Comparison of ENCODE assay signal across 11 mouse cellular contexts in the genomic region with DNA sequence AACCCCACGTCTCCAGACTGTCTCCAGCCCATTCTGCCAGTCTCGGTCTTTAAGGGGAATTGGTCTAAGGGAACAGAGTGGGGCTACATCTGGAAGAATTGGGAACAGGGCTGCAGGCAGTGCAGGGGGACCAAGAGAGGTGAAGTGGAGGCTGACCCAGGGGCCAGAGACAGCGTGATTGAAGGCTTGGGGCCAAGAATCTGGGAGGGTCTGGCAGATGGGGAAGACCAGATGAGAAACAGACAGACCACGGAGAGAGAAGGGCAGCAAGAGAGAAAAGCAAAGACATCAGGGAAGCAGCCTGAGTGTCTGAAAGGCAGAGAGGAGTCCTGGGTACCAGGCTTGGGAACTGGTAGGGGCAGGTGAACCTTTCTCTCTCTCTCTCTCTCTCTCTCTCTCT. TPM values are rescaled to one million over a fixed set of nuclear protein-coding genes. Genes with fewer than 3 reads are reported as not detected.
A peak's percentile ranks its signal among the peaks of the same experiment; 100 is the strongest.
DNase-seq lines count a peak whose midpoint lies in the region; ATAC-seq and TF ChIP-seq lines count a peak whose summit lies in the region.
"Had no signal": no experiment of that assay in that cellular context is flagged by ENCODE, and none has a peak within 500 bp of the region (broad histone marks: within the 10 kb centered on the region; RNA-seq: fewer than 3 reads in every experiment).

No protein-coding gene starts in this region.

- intact Hi-C loops in heart, postnatal 36 days (cut with DNase I) = loop anchor here (5.0 to 10.0 kb wide), 3 partner anchors 113 to 575 kb away; no protein-coding TSS in a partner anchor
- intact Hi-C loops in left cerebral cortex, postnatal 14 days (cut with DNase I) = loop anchor here (5.0 kb wide), 2 partner anchors 113 to 413 kb away; no protein-coding TSS in a partner anchor

- H3K4me1 ChIP-seq in heart, embryonic 16.5 days (ENCODE audit: control insufficient read depth, insufficient read depth, low read length) = peaks cover 3% of the 10 kb centered on the region
- H3K4me1 ChIP-seq in embryonic facial prominence, embryonic 13.5 days = peaks cover 16% of the 10 kb centered on the region
- H3K4me1 ChIP-seq in hindbrain, embryonic 15.5 days (replicated peaks) = peaks cover 30% of the 10 kb centered on the region
- peaks cover 13% of the 10 kb centered on the region for H3K4me1 ChIP-seq in midbrain, embryonic 14.5 days (ENCODE audit: control insufficient read depth, insufficient read depth, low read length)
- no peaks in the 10 kb centered on the region for H3K4me1 ChIP-seq in kidney, adult 2 months (ENCODE audit: control insufficient read depth, insufficient read depth, low read length)

- peaks cover 27% of the 10 kb centered on the region for H3K36me3 ChIP-seq in heart, embryonic 16.5 days (ENCODE audit: control insufficient read depth, insufficient read depth)
- peaks cover 69% of the 10 kb centered on the region for H3K36me3 ChIP-seq in embryonic facial prominence, embryonic 13.5 days
- H3K36me3 ChIP-seq in hindbrain, embryonic 15.5 days = peaks cover 37% of the 10 kb centered on the region
- peaks cover 70% of the 10 kb centered on the region for H3K36me3 ChIP-seq in midbrain, embryonic 14.5 days (ENCODE audit: control insufficient read depth, insufficient read depth, low read length)
- peaks cover 8% of the 10 kb centered on the region for H3K36me3 ChIP-seq in kidney, adult 2 months (ENCODE audit: control insufficient read depth, insufficient read depth, low read length)

- no peaks in the 10 kb centered on the region for H3K9me3 ChIP-seq in heart, embryonic 16.5 days (replicated peaks; ENCODE audit: control insufficient read depth, low read length)
- no peaks in the 10 kb centered on the region for H3K9me3 ChIP-seq in embryonic facial prominence, embryonic 13.5 days
- no peaks in the 10 kb centered on the region for H3K9me3 ChIP-seq in hindbrain, embryonic 15.5 days
- no peaks in the 10 kb centered on the region for H3K9me3 ChIP-seq in midbrain, embryonic 14.5 days (ENCODE audit: control insufficient read depth, low read length)

- WGBS in heart, embryonic 16.5 days = 46% methylated on average over 4 of the region's 4 CpGs
- WGBS in embryonic facial prominence, embryonic 13.5 days = 20% methylated on average over 4 of the region's 4 CpGs
- 19% methylated on average over 4 of the region's 4 CpGs for WGBS in hindbrain, embryonic 15.5 days
- WGBS in midbrain, embryonic 14.5 days = 13% methylated on average over 4 of the region's 4 CpGs
- WGBS in kidney, adult 2 months = 70% methylated on average over 4 of the region's 4 CpGs

- no peak overlapping the region for H3K27ac ChIP-seq in heart, embryonic 16.5 days (ENCODE audit: low read length)
- no peak overlapping the region for H3K27ac ChIP-seq in embryonic facial prominence, embryonic 13.5 days
- no peak overlapping the region; the same call in 1 of the 2 replicates for H3K27ac ChIP-seq in hindbrain, embryonic 15.5 days (replicated peaks)
- H3K27ac ChIP-seq in midbrain, embryonic 14.5 days (replicated peaks; ENCODE audit: low read depth, low read length) = no peak overlapping the region
- no peak overlapping the region for H3K27ac ChIP-seq in kidney, adult 2 months (ENCODE audit: insufficient read depth, low read depth, low read length)
- H3K27ac ChIP-seq: gastrocnemius, adult 2 months had no signal

- H3K4me2 ChIP-seq in heart, embryonic 16.5 days (ENCODE audit: low read depth, low read length) = peak overlapping the region; percentile 1; the same call in 1 of the 2 replicates
- H3K4me2 ChIP-seq in embryonic facial prominence, embryonic 13.5 days = peak overlapping the region; percentile 73
- H3K4me2 ChIP-seq in hindbrain, embryonic 15.5 days = peak overlapping the region; percentile 97
- H3K4me2 ChIP-seq in midbrain, embryonic 14.5 days (ENCODE audit: low read length) = peak overlapping the region; percentile 93

- no peak overlapping the region for H3K9ac ChIP-seq in heart, embryonic 16.5 days (ENCODE audit: low read length)
- peak overlapping the region; percentile 90 for H3K9ac ChIP-seq in embryonic facial prominence, embryonic 13.5 days
- peak overlapping the region; percentile 53 for H3K9ac ChIP-seq in hindbrain, embryonic 15.5 days
- H3K9ac ChIP-seq in midbrain, embryonic 14.5 days (replicated peaks; ENCODE audit: low read length) = peak overlapping the region; percentile 56

- no peak for TF ChIP-seq CTCF in kidney, adult 2 months (conservative IDR thresholded peaks at IDR 0.05; ENCODE audit: insufficient read depth, insufficient read length, low read depth, low read length)

- H3K27me3 ChIP-seq in heart, embryonic 16.5 days (ENCODE audit: control insufficient read depth, insufficient read depth, low read length) = 0 out of 2 replicates have a peak, but pooled peaks cover 2% of the 10 kb centered on the region
- H3K27me3 ChIP-seq in embryonic facial prominence, embryonic 13.5 days = no peaks in the 10 kb centered on the region
- H3K27me3 ChIP-seq in hindbrain, embryonic 15.5 days = no peaks in the 10 kb centered on the region
- H3K27me3 ChIP-seq in midbrain, embryonic 14.5 days (ENCODE audit: control insufficient read depth, insufficient read depth, low read length) = no peaks in the 10 kb centered on the region
- H3K27me3 ChIP-seq in kidney, adult 2 months (replicated peaks; ENCODE audit: control insufficient read depth, insufficient read depth, low read length) = no peaks in the 10 kb centered on the region

- no peak for DNase-seq in heart, postnatal 36 days
- no peak for DNase-seq in midbrain, embryonic 14.5 days
- no peak for DNase-seq in layer of hippocampus, adult 11-12 months (ENCODE audit: low spot score)
- no peak for DNase-seq in left cerebral cortex, postnatal 14 days (ENCODE audit: low spot score in 2 of 2)
- DNase-seq in kidney, adult 2 months = no peak
- DNase-seq: cerebellum, adult 11 months; gastrocnemius, adult 2 months had no signal

- TF ChIP-seq POLR2A in kidney, adult 2 months (IDR thresholded peaks at IDR 0.05; ENCODE audit: low read depth, low read length) = no peak

- no peak overlapping the region for H3K4me3 ChIP-seq in heart, embryonic 16.5 days (ENCODE audit: low read length)
- peak overlapping the region; percentile 75 for H3K4me3 ChIP-seq in embryonic facial prominence, embryonic 13.5 days
- H3K4me3 ChIP-seq in hindbrain, embryonic 15.5 days = peak overlapping the region; percentile 86
- H3K4me3 ChIP-seq in midbrain, embryonic 14.5 days (replicated peaks; ENCODE audit: low read depth, low read length) = peak overlapping the region; percentile 80
- H3K4me3 ChIP-seq in kidney, adult 2 months (ENCODE audit: insufficient read depth, low read depth, low read length) = no peak overlapping the region

- no peak for ATAC-seq in heart, embryonic 16.5 days (replicated peaks; ENCODE audit: extremely low read depth, insufficient read depth, low FRiP score)
- no peak for ATAC-seq in embryonic facial prominence, embryonic 13.5 days (ENCODE audit: insufficient number of reproducible peaks, insufficient read depth, low FRiP score, low TSS enrichment, low read depth)
- no peak for ATAC-seq in hindbrain, embryonic 15.5 days (ENCODE audit: low FRiP score, low read depth)
- ATAC-seq in midbrain, embryonic 14.5 days (ENCODE audit: low FRiP score, low TSS enrichment) = no peak

RNA-seq across cellular contexts. Expression of a gene that starts 0.6 kb away (rescaled TPM):
- polyA plus RNA-seq in heart, embryonic 16.5 days (2015; fragmentation: Nextera tagmentation; extraction: Ambion mirVana) = not detected in 2 replicates
- total RNA-seq in heart, postnatal 36 days (2021) = not detected
- polyA plus RNA-seq in embryonic facial prominence, embryonic 13.5 days (2015; fragmentation: Nextera tagmentation; extraction: Ambion mirVana) = not detected in 2 replicates
- not detected in 2 replicates for polyA plus RNA-seq in hindbrain, embryonic 15.5 days (2015; fragmentation: Nextera tagmentation; extraction: Ambion mirVana)
- not detected in 2 replicates for polyA plus RNA-seq in midbrain, embryonic 14.5 days (2014; fragmentation: Nextera tagmentation; extraction: Ambion mirVana)
- total RNA-seq in left cerebral cortex, postnatal 14 days (2021) = not detected
- not detected in 2 replicates for polyA plus RNA-seq in kidney, adult 2 months (2012; rRNA removed)
- total RNA-seq: gastrocnemius, adult 2 months; left cerebral cortex, postnatal 25 days had no signal

RNA-seq across cellular contexts. Expression of a gene that starts 1.0 kb away (rescaled TPM):
- polyA plus RNA-seq in heart, embryonic 16.5 days (2015; fragmentation: Nextera tagmentation; extraction: Ambion mirVana) = 1.4 and 1.9 TPM in 2 replicates
- under 1 TPM; 0.27 to 0.44 TPM for total RNA-seq in heart, postnatal 36 days (2021)
- polyA plus RNA-seq in embryonic facial prominence, embryonic 13.5 days (2015; fragmentation: Nextera tagmentation; extraction: Ambion mirVana) = 6.8 and 7.9 TPM in 2 replicates
- 12.2 and 12.6 TPM in 2 replicates for polyA plus RNA-seq in hindbrain, embryonic 15.5 days (2015; fragmentation: Nextera tagmentation; extraction: Ambion mirVana)
- polyA plus RNA-seq in midbrain, embryonic 14.5 days (2014; fragmentation: Nextera tagmentation; extraction: Ambion mirVana) = 11.6 and 12.4 TPM in 2 replicates
- 10 to 100 TPM; 10.5 to 12.2 TPM for total RNA-seq in left cerebral cortex, postnatal 14 days (2021)
- 1.2 and 1.5 TPM in 2 replicates for polyA plus RNA-seq in kidney, adult 2 months (2012; rRNA removed)

RNA-seq across cellular contexts. Expression of a gene that starts 18.9 kb away (rescaled TPM):
- polyA plus RNA-seq in heart, embryonic 16.5 days (2015; fragmentation: Nextera tagmentation; extraction: Ambion mirVana) = 9.5 and 22.3 TPM in 2 replicates
- not detected for total RNA-seq in heart, postnatal 36 days (2021)
- 0.06 TPM in 1 of 2 replicates, not detected in the other for polyA plus RNA-seq in embryonic facial prominence, embryonic 13.5 days (2015; fragmentation: Nextera tagmentation; extraction: Ambion mirVana)
- not detected in 2 replicates for polyA plus RNA-seq in hindbrain, embryonic 15.5 days (2015; fragmentation: Nextera tagmentation; extraction: Ambion mirVana)
- polyA plus RNA-seq in midbrain, embryonic 14.5 days (2014; fragmentation: Nextera tagmentation; extraction: Ambion mirVana) = 0.18 TPM in 1 of 2 replicates, not detected in the other
- total RNA-seq in left cerebral cortex, postnatal 14 days (2021) = under 1 TPM in 1 of 2 experiments, not detected in 1; 0.30 TPM
- polyA plus RNA-seq in kidney, adult 2 months (2012; rRNA removed) = not detected in 2 replicates
- total RNA-seq: gastrocnemius, adult 2 months had no signal

RNA-seq across cellular contexts. Expression of a gene that starts 22.3 kb away (rescaled TPM):
- polyA plus RNA-seq in heart, embryonic 16.5 days (2015; fragmentation: Nextera tagmentation; extraction: Ambion mirVana) = 358 and 367 TPM in 2 replicates
- total RNA-seq in heart, postnatal 36 days (2021) = 100 to 1,000 TPM; 185 to 191 TPM
- 390 and 393 TPM in 2 replicates for polyA plus RNA-seq in embryonic facial prominence, embryonic 13.5 days (2015; fragmentation: Nextera tagmentation; extraction: Ambion mirVana)
- 441 and 446 TPM in 2 replicates for polyA plus RNA-seq in hindbrain, embryonic 15.5 days (2015; fragmentation: Nextera tagmentation; extraction: Ambion mirVana)
- polyA plus RNA-seq in midbrain, embryonic 14.5 days (2014; fragmentation: Nextera tagmentation; extraction: Ambion mirVana) = 409 and 454 TPM in 2 replicates
- 100 to 1,000 TPM; 185 to 188 TPM for total RNA-seq in left cerebral cortex, postnatal 14 days (2021)
- 244 and 276 TPM in 2 replicates for polyA plus RNA-seq in kidney, adult 2 months (2012; rRNA removed)

RNA-seq across cellular contexts. Expression of a gene that starts 34.3 kb away (rescaled TPM):
- 6.7 and 7.8 TPM in 2 replicates for polyA plus RNA-seq in heart, embryonic 16.5 days (2015; fragmentation: Nextera tagmentation; extraction: Ambion mirVana)
- 1 to 10 TPM; 4.0 to 5.9 TPM for total RNA-seq in heart, postnatal 36 days (2021)
- 8.9 and 9.1 TPM in 2 replicates for polyA plus RNA-seq in embryonic facial prominence, embryonic 13.5 days (2015; fragmentation: Nextera tagmentation; extraction: Ambion mirVana)
- polyA plus RNA-seq in hindbrain, embryonic 15.5 days (2015; fragmentation: Nextera tagmentation; extraction: Ambion mirVana) = 5.1 and 6.1 TPM in 2 replicates
- 5.4 and 6.1 TPM in 2 replicates for polyA plus RNA-seq in midbrain, embryonic 14.5 days (2014; fragmentation: Nextera tagmentation; extraction: Ambion mirVana)
- total RNA-seq in left cerebral cortex, postnatal 14 days (2021) = 1 to 10 TPM; 4.4 to 7.4 TPM
- 6.5 and 8.1 TPM in 2 replicates for polyA plus RNA-seq in kidney, adult 2 months (2012; rRNA removed)

Comparison
In these comparisons a context has a peak if more than half of its experiments do, and no peak if none do; other contexts are left out.
1. H3K4me2 ChIP-seq: peak in every context shown above with its lines; median percentile 97 in hindbrain, embryonic 15.5 days; 93 in midbrain, embryonic 14.5 days; 73 in embryonic facial prominence, embryonic 13.5 days; 1 in heart, embryonic 16.5 days.
2. H3K4me3 ChIP-seq: peak in embryonic facial prominence, embryonic 13.5 days (single experiment), hindbrain, embryonic 15.5 days (single experiment) and midbrain, embryonic 14.5 days (single experiment); none in heart, embryonic 16.5 days (single experiment) and kidney, adult 2 months (single experiment).